Mouse (Mus musculus): Measurements from ENCODE around the gene Hoxb4.

The Hoxb4 gene

DNA sequence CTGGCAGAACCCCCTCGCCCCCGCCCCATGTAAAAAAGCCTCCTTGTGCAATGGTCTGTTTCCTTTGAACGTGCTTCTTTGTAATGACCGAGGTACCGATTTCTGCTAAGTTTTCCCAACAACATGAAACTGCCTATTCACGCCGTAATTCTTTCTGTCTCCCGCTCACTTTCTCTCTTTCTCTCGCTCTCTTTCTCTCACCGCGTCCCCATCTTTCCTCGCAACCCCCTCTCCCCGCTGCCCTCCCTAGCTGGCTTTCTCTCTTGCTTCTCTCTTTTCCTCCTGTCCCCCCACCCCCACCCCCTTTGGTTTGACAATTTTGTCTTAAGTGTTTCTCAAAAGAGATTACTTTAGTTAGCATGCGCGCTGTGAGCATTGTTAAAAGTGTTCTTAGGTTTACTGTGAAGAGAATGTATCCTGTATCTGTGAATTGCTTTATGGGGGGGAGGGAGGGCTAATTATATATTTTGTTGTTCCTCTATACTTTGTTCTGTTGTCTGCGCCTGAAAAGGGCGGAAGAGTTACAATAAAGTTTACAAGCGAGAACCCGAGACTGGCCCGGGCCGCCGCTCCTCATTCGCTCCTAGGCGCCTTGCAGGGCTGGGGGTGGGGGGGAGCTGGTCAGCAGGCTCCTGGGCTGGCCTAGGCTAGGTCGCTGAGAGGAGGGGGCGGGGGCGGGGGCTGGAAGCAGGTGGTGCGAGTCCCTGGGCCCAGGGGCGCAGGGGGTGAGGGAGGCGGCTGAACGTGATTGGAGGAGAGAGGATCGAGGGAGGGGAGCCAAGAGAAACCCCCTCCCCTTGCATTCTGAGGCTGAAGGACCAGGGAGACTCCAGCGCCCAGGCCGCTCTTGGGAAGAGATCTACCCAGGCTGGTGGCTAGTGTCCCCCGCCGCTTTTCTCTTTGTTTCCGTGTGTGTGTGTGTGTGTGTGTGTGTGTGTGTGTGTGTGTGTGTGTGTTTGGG lies 33.0 kb upstream of the Hoxb4 start:
- DNase-seq (ENCODE audit: low spot score) = no peak

DNA sequence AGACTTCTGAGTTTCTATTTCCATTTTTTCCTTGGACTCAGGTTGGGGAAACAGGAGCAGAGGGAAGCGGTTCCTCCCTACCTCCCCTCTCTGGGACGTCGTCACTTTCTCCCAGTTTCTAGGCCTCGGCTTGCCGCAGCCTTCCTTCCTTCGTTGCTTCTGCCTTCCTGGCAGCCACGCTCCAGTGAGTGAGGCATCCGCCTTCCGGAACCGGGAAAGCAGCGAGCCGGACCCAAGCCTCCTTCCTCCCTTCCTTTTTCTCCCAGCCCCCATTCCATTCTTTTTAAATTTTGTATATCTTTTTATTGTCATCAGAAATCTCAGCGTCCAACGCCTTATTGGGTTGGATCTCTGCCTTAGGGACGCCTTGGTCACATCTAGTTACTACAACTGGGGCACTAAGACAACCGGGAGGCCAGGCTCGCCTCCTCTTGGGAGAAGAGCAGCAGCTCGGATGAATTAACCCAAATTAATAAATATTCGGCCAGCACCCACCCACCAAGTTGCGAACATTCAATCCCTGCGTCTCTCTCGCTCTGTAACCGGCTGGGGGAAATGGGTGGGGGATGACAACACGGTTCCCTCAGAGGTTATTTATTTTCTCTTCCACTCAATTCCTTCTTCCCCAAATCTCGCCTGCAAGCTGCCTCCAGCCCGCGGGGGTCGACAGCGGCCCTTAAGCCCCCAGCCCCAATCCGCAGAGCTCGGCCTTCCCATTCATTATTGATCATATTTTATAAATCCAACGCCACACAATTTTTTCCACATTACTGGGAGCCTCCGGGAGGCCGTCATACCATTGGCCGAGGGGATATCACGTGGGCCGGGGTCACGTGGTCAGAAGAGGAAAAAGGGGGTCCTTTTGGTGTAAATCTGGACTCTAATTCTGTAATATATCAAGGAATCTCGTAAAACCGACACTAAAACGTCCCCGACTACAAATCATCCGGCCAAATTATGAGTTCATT lies 32.0 kb upstream of the Hoxb4 start, which contains the start of gene Hoxb7:
TSS of gene Hoxb7 (plus strand) at position 853 of the 968 bp plus-strand sequence.
- DNase-seq (ENCODE audit: low spot score) = no peak

DNA sequence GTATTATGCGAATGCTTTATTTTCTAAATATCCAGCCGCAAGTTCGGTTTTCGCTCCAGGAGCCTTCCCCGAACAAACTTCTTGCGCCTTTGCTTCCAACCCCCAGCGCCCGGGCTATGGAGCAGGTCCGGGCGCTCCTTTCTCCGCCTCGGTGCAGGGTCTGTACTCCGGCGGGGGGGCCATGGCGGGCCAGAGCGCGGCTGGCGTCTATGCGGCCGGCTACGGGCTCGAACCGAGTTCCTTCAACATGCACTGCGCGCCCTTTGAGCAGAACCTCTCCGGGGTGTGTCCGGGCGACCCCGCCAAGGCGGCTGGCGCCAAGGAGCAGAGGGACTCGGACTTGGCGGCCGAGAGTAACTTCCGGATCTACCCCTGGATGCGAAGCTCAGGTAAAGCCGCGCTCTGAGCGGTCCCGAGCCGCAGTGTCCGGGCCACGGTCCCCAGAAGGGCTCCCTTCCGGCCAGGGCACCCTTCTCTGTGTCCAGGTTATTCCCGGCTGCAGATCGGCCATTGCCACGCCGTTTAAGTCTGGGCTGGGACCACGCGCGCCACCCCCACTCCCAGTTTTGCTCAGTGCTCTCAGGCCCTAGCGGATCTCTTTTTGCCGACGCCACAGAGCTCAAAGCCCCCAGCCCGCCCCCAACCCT lies 31.2 kb upstream of the Hoxb4 start:
- DNase-seq (ENCODE audit: low spot score) = no peak

DNA sequence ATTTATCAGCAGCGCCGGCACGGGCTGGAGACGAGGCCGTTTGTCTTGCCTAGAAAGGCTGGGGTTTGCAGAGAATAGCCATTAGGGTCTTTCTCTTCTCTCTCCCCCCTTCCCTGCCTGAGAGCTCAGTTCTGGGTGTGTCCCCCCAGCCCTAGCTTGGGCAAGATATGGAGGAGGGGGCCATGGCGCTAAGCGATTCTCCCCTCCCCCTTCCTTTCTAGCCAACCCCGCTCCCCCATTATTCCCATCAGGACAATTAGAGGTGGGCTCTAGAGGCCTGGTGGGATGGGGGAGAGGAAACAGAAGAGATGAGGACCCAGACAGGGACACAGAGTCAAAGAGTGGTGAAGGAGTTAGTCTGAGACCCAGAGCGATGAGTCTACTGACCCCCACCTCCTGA lies 30.7 kb upstream of the Hoxb4 start:
- no peak for DNase-seq (ENCODE audit: low spot score)

DNA sequence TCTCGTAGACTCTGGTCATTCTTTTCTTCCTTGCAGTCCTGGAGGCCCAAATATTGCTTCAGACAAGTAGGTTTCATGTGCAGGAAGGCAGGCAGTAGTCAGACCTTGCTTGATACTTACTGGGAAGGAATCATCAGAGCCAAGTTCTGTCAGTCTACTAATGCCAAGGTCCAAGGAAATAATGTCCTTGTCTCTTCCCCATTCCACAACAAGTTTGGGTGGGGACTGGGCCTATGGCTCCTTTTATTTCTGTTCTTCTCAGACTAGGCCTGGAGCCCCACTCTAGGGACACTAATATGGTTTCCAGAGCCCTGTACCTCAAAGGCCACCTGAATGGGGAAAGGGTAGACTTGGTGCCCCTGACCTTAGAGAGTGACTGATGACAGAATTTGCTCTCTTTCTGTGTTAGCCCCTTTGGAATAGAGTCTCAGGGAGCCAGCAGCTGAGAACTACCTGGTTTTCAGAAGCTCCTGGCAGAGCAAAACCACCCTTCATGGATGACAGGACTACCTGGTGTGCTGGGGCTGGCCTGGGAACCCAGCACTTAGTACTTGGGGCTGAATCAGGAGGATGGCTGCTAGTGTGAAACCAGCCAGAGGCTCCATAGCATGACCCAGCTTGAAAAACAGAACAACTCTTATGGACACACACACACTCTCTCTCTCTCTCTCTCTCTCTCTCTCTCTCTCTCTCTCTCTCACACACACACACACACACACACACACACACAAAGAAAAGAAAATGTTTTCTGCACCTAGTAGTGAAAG lies 29.4 kb upstream of the Hoxb4 start:
- no peak for DNase-seq (ENCODE audit: low spot score)

DNA sequence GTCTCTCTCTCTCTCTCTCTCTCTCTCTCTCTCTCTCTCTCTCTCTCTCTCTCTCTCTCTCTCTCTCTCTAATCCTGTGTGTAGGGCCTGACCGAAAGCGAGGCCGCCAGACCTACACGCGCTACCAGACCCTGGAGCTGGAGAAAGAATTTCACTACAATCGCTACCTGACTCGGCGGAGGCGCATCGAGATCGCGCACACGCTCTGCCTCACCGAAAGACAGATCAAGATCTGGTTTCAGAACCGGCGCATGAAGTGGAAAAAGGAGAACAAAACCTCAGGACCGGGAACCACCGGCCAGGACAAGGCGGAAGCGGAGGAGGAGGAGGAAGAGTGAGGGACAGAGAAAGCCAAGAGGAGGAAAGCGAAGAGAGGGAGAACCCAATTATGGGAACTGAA lies 28.8 kb upstream of the Hoxb4 start:
- DNase-seq (ENCODE audit: low spot score) = no peak

DNA sequence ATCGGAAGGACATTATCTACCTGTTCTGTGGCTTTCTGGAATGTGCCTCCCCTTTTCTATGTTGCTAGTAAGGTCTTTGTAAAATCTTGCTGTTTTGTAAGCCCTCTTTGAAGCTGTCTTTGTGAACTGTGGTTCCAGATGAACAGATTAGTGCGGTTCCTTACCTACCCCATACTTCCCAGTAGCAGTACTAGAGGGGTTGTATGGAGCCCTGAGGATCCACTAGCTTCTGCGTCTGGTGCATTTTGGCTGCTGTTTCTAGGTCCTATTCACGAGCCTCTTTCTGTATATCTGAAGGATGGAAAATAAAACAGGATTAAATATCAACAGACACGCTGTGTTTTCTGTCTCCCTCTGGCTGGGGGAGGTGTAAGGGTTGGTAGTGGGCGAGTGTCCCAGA lies 28.2 kb upstream of the Hoxb4 start:
- no peak for DNase-seq (ENCODE audit: low spot score)

DNA sequence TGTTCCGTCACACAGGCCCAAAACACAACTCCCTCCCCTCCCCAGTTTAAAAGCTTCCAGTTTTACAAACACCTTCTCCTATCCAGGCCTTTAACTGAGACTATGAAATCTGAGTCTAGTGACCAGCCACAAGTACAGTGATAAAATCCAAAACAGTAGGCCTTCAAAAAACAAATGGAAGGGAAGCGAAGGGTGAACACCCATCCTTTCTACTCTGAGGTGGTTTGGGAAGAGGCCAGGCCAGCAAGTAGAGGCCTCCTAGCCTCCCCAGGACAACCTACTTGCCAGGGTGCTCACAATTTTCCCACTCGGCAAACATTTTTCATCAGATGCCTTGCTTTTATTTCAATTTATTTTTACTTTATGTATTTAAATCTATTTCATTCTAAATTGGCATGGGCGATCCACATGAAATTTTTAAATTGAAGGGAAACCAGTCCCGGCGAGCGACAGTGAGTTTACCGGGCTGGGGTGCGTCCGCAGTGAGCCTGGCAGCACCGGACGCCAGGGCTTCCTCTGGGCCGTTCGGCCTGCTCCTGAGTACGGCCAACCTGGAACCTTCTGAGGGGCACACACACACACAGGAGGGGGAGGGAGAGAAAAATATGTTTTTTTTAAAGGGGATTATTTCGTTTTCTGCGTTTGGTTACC lies 27.2 kb upstream of the Hoxb4 start:
- no peak for DNase-seq (ENCODE audit: low spot score)

DNA sequence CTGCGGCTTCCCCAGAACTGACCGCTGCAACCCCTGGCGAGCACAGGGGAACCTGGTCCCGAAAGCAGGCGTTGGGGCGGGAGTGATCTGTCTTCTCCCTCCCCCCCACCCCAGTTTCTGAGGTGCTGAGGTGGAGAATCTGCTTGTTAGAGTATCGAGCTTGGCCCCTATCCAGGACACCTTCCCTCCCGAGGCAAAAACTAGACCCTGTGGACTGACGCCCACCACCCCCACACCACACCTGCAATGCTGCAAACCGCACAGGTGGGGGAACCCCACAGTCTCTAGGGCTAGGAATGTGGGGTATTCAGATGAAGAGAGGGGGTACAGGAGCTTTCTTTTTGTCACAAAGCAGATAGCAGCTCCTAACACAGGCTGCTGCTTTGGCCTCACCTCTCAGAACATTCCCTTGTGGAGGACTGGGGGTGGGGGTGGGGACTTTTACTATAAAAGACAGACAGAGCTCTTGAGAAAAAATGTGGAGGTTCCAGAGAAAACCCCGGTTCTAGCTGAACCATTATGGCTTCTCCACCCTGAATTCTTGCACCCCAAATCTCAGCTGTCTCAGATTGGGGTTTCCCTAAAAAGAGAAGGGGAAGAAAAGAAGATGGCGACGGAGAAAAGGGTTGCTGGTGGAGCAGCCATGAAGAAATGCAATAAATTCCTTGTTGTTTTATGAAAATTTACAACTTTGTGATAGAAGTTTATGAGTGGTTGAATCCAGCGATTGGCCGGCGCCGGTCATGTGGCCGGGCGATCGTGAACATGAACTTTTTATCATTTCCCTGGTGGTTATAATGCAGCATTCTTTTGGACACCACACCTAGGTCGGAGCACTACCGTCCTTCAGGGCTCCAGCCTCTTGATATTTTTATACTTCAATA lies 26.1 kb upstream of the Hoxb4 start, which contains the start of gene Hoxb6:
TSS of gene Hoxb6 (plus strand) at position 796 of the 884 bp plus-strand sequence.
- DNase-seq (ENCODE audit: low spot score) = no peak

DNA sequence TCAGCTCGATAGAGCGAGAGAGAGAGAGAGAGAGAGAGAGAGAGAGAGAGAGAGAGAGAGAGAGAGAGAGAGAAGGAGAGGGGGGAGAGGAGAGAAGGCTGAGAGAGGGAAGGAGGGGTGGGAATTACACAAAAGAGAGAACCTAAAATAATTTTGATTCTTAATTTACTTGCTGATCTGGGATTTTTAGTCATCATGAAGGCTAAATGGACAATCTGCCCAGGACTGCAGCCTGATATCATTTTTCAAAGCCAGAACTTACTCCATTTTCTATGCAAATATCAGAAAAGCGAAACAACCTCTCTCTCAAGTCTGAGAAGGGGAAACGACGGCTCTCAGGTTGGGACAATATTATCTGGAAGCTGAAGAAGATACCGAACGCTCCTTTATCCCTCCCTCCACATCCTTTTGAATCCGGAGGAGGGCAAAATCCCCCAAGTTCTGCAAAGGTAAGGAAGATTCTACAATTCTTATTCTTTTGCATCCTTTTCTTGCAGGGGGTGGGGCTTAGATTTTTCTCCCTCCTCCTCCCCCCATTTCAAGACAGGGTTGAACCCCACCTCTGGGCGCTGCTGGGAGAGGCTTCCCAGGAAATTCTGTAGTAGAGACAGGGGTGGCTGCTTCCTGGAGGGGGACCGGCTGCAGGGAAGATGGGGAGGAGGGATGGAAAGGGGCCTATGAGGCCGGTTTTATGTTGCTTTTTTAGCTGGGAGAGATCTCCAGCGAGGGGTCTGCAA lies 25.3 kb upstream of the Hoxb4 start:
- no peak for DNase-seq (ENCODE audit: low spot score)

DNA sequence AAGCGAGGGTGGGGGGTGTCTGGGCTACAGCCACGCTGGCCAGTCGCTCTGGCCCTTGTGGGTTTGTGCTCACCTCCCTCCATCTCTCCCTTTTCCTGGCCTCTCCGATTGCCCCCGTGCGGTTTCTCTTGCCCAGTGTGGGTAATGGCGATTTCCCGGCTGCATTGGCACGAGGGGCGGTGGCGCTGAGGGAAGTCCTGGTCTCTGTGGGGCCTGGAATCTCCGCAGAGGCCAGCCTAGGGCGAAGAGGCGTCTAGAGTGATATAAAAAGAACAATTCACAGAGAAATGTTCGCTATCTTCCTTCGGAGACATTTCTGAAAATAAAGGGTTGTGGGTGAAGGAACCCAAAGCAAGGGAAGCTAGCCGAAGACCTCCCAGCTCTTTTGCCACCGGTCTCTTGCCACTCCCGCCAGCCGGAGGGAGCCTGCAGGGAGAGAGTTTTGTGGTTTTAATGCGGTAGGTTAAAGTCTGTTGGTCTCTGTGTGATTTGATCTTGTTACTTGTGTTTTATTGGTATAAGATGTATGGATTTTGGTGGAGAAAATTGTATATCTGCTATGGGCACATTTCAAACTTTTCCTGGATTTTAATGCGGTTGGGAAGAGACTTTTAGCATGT lies 24.7 kb upstream of the Hoxb4 start:
- no peak for DNase-seq (ENCODE audit: low spot score)

DNA sequence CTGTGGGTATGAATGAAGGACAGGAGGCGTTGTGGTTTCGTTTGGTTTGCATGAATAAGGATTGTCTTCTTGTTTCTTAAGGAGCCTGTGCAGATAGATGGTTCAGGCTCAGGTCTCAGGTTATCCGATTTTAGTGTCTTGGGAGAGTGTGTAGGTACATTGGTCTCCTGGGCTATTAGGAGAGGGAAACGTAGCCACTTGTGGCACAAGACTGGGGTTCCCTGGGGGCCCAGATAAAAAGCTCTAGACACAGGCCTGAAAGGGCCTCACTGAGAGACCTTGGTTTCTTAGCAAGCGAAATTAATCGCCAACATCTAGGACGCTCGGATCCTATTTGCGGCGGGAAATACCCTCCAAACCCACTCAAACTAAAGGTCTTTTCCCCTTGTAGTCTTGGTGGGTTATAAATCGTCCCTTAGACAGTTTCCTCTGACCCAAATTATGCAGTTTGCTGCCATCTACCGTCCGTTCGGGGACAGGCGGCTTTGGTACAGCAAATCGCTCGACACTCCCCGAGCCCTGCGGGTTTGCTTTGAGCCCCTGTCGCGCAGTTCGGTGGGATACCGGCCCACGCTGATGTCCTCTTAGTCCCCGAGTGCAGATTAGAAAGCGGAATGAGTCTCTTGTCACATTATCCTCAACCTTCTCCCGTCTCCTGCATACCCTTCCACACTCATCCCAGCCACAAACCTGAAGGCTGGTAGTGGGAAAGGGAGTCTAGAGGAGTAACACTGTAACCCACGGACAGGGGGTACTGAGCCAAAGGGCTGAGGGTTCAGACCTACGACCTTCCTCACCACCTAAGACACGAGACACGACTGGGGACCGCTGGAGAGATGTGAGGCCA lies 23.6 kb upstream of the Hoxb4 start:
- DNase-seq (ENCODE audit: low spot score) = no peak

DNA sequence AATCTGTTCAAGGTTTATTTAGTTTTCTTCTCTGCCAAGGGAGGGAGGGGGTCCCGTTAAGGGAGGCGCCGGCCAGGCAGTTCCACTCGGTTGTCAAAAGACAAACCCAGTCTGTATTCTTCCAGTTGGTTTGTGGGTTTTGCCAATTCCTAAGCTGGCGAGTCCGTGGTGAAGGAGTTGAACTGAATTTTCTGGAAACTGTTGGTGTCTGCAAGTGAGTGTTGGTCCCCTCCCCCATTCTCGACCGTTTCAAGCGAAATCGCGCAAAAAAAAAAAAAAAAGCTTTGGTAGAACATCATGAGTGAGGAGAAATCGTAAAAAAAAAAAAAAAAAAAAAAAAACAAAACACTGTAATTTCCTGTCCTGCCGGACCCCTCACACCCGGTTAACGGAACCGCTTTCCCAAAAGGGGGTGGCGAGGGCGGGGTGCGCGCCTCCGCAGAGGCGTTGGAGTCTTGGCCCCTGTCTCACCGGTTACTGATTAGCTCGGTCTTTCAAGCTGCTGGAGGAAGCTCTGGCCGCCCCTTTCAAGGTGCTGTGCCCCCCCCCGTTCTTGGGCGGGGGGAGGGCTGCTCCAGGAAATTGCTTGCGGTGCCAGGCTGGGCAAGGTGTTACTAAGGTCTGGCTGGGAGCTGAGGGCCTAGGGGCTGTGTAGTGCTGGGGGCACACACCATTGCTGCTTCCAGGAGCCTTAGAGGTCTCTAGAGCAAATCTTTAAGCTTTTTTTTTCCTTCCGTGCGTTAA lies 22.8 kb upstream of the Hoxb4 start:
- DNase-seq (ENCODE audit: low spot score) = no peak

DNA sequence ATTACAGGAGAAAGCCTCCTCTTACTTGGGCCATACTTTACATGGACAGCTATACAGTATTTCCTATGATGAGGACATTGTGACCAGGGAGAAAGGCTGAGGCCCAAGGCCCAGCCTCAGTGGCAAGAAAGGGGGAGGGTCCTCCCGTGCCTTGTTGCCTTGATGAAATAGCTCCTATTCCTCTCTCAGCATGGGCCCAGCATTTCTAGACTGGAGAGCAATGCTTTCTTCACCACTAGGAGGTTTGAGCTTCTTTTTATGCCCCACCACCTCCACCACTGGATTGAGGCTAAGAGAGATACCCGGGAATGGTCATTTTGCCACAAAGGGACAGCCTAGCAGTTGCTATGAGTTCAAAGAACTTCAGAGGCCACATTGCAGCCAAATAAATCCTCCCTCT lies 21.1 kb upstream of the Hoxb4 start:
- no peak for DNase-seq (ENCODE audit: low spot score)

DNA sequence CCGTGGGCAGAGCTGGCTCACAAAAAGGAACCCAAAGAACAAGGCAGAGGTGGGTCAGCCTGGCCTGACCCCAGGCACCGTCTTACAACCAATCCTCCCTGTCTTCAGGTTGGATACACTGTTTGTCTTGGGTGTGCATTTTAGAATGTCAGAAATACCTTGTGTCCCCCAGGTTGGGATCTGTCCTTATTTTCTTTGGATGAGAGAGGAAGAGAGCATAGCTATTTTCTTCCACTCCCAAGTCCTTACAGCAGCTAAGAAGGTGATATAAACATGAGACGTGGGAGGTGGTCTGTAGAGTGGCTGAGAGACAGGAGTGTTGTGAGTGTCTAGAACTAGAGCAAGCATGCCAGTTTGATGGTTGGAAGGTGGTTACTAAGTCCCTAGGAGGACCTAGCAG lies 20.6 kb upstream of the Hoxb4 start:
- no peak for DNase-seq (ENCODE audit: low spot score)

DNA sequence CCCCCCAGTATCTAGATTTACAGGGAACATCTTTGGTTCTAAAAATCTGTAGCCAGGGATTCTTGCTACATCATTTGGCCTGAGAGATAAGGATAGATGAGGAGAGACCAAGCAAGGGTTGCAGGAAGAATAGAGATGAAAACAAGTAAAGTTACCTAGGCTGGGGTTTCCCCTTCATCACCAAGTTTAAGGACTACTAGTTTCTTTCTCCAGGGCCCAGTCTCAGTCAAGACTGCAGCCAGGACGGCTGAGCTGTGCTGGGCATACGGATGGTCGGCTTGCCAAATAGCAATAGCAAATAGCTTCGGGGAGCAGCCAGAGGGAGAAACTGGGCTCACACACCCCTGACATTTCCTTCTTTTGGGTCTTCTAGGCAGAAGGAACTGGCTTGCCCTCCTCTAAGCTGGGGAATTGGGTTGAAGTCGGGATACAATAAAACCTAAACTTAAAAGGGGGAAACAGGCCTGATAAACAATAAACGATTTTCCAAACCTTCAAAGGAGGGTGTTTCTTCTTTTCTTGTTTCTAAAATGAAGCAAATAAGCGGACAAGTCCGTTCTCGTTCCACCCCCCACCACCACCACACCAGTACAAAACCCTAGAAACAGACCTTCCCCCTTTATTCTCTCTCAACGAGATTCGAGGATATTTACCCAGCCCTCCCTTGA lies 20.0 kb upstream of the Hoxb4 start:
- DNase-seq (ENCODE audit: low spot score) = no peak
